In the genomic region with DNA sequence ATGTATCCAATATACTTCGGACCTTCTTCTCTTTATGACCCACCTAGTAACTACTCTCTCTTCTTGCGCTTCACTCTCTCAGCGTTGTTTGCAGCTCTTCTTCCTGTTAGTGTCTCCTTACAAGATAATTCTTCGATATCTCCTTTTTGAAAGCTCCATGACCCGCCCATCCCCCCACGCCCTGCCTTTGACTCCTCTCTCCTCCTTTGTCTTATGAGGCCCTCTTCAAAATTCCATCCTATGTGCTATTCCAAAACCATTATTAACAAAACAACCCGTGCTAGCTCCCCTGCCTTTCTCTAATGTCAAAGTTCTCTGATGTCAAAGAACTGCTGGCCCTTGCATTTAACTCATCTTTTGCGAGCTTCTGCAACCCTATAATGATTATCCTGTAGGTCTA, we compare ENCODE assay signal across 14 mouse cellular contexts.
"Had no signal": no experiment of that assay in that cellular context is flagged by ENCODE, and none has a peak within 500 bp of the region (broad histone marks: within the 10 kb centered on the region; RNA-seq: fewer than 3 reads in every experiment).

No protein-coding gene starts in this region.

- H3K27me3 ChIP-seq: liver, embryonic 12.5 days; lung, embryonic 15.5 days; midbrain, embryonic 13.5 days; midbrain, embryonic 15.5 days; neural tube, embryonic 12.5 days had no signal

- H3K36me3 ChIP-seq: liver, embryonic 12.5 days; lung, embryonic 15.5 days; midbrain, embryonic 13.5 days; midbrain, embryonic 15.5 days; neural tube, embryonic 12.5 days had no signal

- H3K4me1 ChIP-seq: lung, embryonic 15.5 days; midbrain, embryonic 15.5 days; neural tube, embryonic 12.5 days had no signal

- DNase-seq: lung, adult 2 months; lung, postnatal 14 days; lung, postnatal 36 days; right cerebral cortex, postnatal 14 days; thymus, adult 2 months; thymus, postnatal 25 days had no signal

- H3K27ac ChIP-seq: liver, embryonic 12.5 days; liver, embryonic 14.5 days; lung, embryonic 15.5 days; macrophage; midbrain, embryonic 13.5 days; midbrain, embryonic 15.5 days; neural tube, embryonic 12.5 days had no signal

- H3K9ac ChIP-seq: liver, embryonic 12.5 days; liver, embryonic 14.5 days; lung, embryonic 15.5 days; midbrain, embryonic 13.5 days; midbrain, embryonic 15.5 days; neural tube, embryonic 12.5 days had no signal

- H3K9me3 ChIP-seq: liver, embryonic 12.5 days; lung, embryonic 15.5 days; megakaryocyte, embryonic 14.5 days; midbrain, embryonic 13.5 days; midbrain, embryonic 15.5 days; neural tube, embryonic 12.5 days had no signal

- H3K4me3 ChIP-seq: liver, embryonic 12.5 days; lung, embryonic 15.5 days; megakaryocyte, embryonic 14.5 days; midbrain, embryonic 13.5 days; midbrain, embryonic 15.5 days; neural tube, embryonic 12.5 days had no signal
